Mouse (Mus musculus): ENCODE results near the gene Cpne5. TPM values are rescaled to one million over a fixed set of nuclear protein-coding genes. Genes with fewer than 3 reads are reported as not detected.

Cpne5 gene
- total and polyA plus RNA-seq, 3 experiments: 0.19 to 1.0 TPM; not detected in 1

- no peak for DNase-seq (ENCODE audit: low read depth, low spot score)
- TF ChIP-seq KAT2A (conservative IDR thresholded peaks at IDR 0.05; ENCODE audit: low read depth, low read length): no peak
- no peak for TF ChIP-seq MXI1 (IDR thresholded peaks at IDR 0.05; ENCODE audit: low read depth, low read length)
- no peak for TF ChIP-seq ZC3H11A (IDR thresholded peaks at IDR 0.05; ENCODE audit: low read depth, low read length)
- no peak for TF ChIP-seq SMC3 (IDR thresholded peaks at IDR 0.05; ENCODE audit: low read depth, low read length)
- no peak for TF ChIP-seq USF1 (IDR thresholded peaks at IDR 0.05; ENCODE audit: low read depth, low read length)
- no peak for TF ChIP-seq USF2 (IDR thresholded peaks at IDR 0.05; ENCODE audit: borderline replicate concordance in 1 of 2, insufficient read depth in 1 of 2, low read depth in 1 of 2, low read length in 2 of 2)
- TF ChIP-seq RAD21 (IDR thresholded peaks at IDR 0.05; ENCODE audit: low read depth, low read length): no peak
- TF ChIP-seq TBP (IDR thresholded peaks at IDR 0.05; ENCODE audit: low read depth, low read length): no peak
- TF ChIP-seq ZKSCAN1 (IDR thresholded peaks at IDR 0.05; ENCODE audit: low read depth, low read length): no peak
- no peak for TF ChIP-seq EP300 (IDR thresholded peaks at IDR 0.05; ENCODE audit: low read depth in 1 of 2, low read length in 2 of 2)
- TF ChIP-seq CTCF (IDR thresholded peaks at IDR 0.05 in 2 of 3, conservative IDR thresholded peaks at IDR 0.05 in 1 of 3; ENCODE audit: control insufficient read depth in 1 of 3, insufficient read depth in 1 of 3, low read depth in 2 of 3, low read length in 3 of 3, poor library complexity in 1 of 3, severe bottlenecking in 1 of 3): no peak
- TF ChIP-seq NELFE (IDR thresholded peaks at IDR 0.05; ENCODE audit: low read depth, low read length): no peak
- no peak for TF ChIP-seq ZMIZ1 (IDR thresholded peaks at IDR 0.05; ENCODE audit: low read depth, low read length)
- TF ChIP-seq POLR2A (IDR thresholded peaks at IDR 0.05; ENCODE audit: control insufficient read depth in 1 of 2, insufficient read depth in 1 of 2, low read depth in 1 of 2, low read length in 2 of 2, poor library complexity in 1 of 2): no peak
- no peak for TF ChIP-seq POLR2AphosphoS2 (IDR thresholded peaks at IDR 0.05; ENCODE audit: low read length)
- no peak for TF ChIP-seq POLR2AphosphoS5 (IDR thresholded peaks at IDR 0.05; ENCODE audit: borderline replicate concordance, low read depth, low read length)
- TF ChIP-seq HCFC1 (IDR thresholded peaks at IDR 0.05; ENCODE audit: low read depth, low read length): no peak
- TF ChIP-seq CHD2 (IDR thresholded peaks at IDR 0.05; ENCODE audit: low read length): no peak
- no peak for TF ChIP-seq TAL1 (IDR thresholded peaks at IDR 0.05; ENCODE audit: low read length)
- no peak for TF ChIP-seq MYC (IDR thresholded peaks at IDR 0.05; ENCODE audit: low read depth, low read length)
- Histone ChIP-seq H3K4me1 (ENCODE audit: control insufficient read depth in 1 of 2, insufficient read depth in 2 of 2, low read length in 2 of 2) (peaks cover 0 to 8% of the 10 kb centered on the region in 2 experiments; a peak in 2 of 4 replicates), H3K79me2 (ENCODE audit: control insufficient read depth, insufficient read depth, low read length, poor library complexity) (peaks cover 17% of the 10 kb centered on the region), H3K36me3 (ENCODE audit: control insufficient read depth in 1 of 2, insufficient read depth in 2 of 2, low read length in 2 of 2) (peaks cover 0 to 7% of the 10 kb centered on the region in 2 experiments; a peak in 2 of 4 replicates), H3K9me3 (replicated peaks; ENCODE audit: insufficient read depth, low read length) (no peaks in the 10 kb centered on the region), H3K27me3 (ENCODE audit: control insufficient read depth in 1 of 2, insufficient read depth in 2 of 2, low read length in 2 of 2) (no peaks in the 10 kb centered on the region), H3K9ac (ENCODE audit: control insufficient read depth, low read depth, low read length, poor library complexity, severe bottlenecking) (no peak overlapping the region), H3K27ac (ENCODE audit: control insufficient read depth, low read depth, low read length) (no peak overlapping the region), H3K4me3 (ENCODE audit: control insufficient read depth in 1 of 2, insufficient read depth in 1 of 2, low read depth in 2 of 2, low read length in 2 of 2) (no peak overlapping the region)
These were observed 35.9 kb upstream of the Cpne5 start for GRCm38 (mm10) chr17:29273889-29274288.

GRCm38 (mm10) chr17:29273156-29273555 is 35.2 kb upstream of the Cpne5 start:
- Histone ChIP-seq H3K79me2 (ENCODE audit: control insufficient read depth, insufficient read depth, low read length, poor library complexity) (peaks cover 17% of the 10 kb centered on the region), H3K9ac (ENCODE audit: control insufficient read depth, low read depth, low read length, poor library complexity, severe bottlenecking) (no peak overlapping the region), H3K4me3 (ENCODE audit: control insufficient read depth in 1 of 2, insufficient read depth in 1 of 2, low read depth in 2 of 2, low read length in 2 of 2) (no peak overlapping the region), H3K9me3 (replicated peaks; ENCODE audit: insufficient read depth, low read length) (no peaks in the 10 kb centered on the region), H3K36me3 (ENCODE audit: control insufficient read depth in 1 of 2, insufficient read depth in 2 of 2, low read length in 2 of 2) (peaks cover 0 to 7% of the 10 kb centered on the region in 2 experiments; a peak in 1 of 4 replicates), H3K27me3 (ENCODE audit: control insufficient read depth in 1 of 2, insufficient read depth in 2 of 2, low read length in 2 of 2) (no peaks in the 10 kb centered on the region), H3K4me1 (ENCODE audit: control insufficient read depth in 1 of 2, insufficient read depth in 2 of 2, low read length in 2 of 2) (peaks cover 0 to 9% of the 10 kb centered on the region in 2 experiments; a peak in 2 of 4 replicates), H3K27ac (ENCODE audit: control insufficient read depth, low read depth, low read length) (no peak overlapping the region)
- no peak for TF ChIP-seq E2F4 (IDR thresholded peaks at IDR 0.05; ENCODE audit: borderline replicate concordance, low read depth, low read length)
- TF ChIP-seq KAT2A (conservative IDR thresholded peaks at IDR 0.05; ENCODE audit: low read depth, low read length): no peak
- TF ChIP-seq RCOR1 (IDR thresholded peaks at IDR 0.05; ENCODE audit: low read depth, low read length): no peak
- TF ChIP-seq ETS1 (IDR thresholded peaks at IDR 0.05; ENCODE audit: low read depth, low read length): no peak
- no peak for TF ChIP-seq MYB (IDR thresholded peaks at IDR 0.05; ENCODE audit: low read depth, low read length)
- no peak for TF ChIP-seq MAZ (IDR thresholded peaks at IDR 0.05; ENCODE audit: low read depth, low read length)
- TF ChIP-seq NELFE (IDR thresholded peaks at IDR 0.05; ENCODE audit: low read depth, low read length): no peak
- no peak for DNase-seq (ENCODE audit: low read depth, low spot score)
